9 mouse cellular contexts compared by ENCODE assay signal in the genomic region with DNA sequence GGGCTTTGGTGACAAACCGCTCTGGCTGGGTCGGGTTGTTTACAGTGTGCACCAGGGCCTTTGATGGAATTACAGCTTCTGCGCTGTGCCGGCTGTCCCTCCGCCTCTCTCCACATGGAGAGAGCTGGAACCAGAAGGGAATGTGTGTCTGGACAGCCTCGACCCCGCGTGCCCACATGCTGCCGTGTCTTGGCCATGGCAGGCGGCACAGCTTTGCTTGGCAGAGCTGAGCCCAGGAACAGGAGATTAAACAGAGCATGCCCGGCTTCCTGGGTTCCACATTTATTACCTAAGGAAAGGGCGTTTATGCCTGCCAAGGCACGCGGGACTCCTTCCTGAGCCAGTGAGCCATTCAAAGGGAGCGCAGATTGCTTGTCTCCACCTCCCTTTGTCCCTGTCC. TPM values are rescaled to one million over a fixed set of nuclear protein-coding genes. Genes with fewer than 3 reads are reported as not detected.
DNase-seq lines count a peak whose midpoint lies in the region; ATAC-seq and TF ChIP-seq lines count a peak whose summit lies in the region.
"Had no signal": no experiment of that assay in that cellular context is flagged by ENCODE, and none has a peak within 500 bp of the region (broad histone marks: within the 10 kb centered on the region; RNA-seq: fewer than 3 reads in every experiment).

No protein-coding gene starts in this region.

- H3K4me2 ChIP-seq in forebrain, postnatal 0 days (ENCODE audit: low read depth): no peak overlapping the region
- no peak overlapping the region; the same call in 1 of the 2 replicates for H3K4me2 ChIP-seq in forebrain, embryonic 13.5 days
- H3K4me2 ChIP-seq in midbrain, embryonic 13.5 days (replicated peaks): 0 out of 2 replicates have a peak overlapping the region, but pooled peaks have one; percentile 1
- H3K4me2 ChIP-seq in midbrain, embryonic 16.5 days (ENCODE audit: low read length): no peak overlapping the region
- H3K4me2 ChIP-seq in neural tube, embryonic 13.5 days: no peak overlapping the region
- H3K4me2 ChIP-seq: heart, embryonic 15.5 days had no signal

- H3K9ac ChIP-seq in forebrain, postnatal 0 days: no peak overlapping the region
- H3K9ac ChIP-seq in forebrain, embryonic 13.5 days: no peak overlapping the region
- no peak overlapping the region for H3K9ac ChIP-seq in midbrain, embryonic 13.5 days (replicated peaks)
- no peak overlapping the region for H3K9ac ChIP-seq in midbrain, embryonic 16.5 days (ENCODE audit: low read depth, low read length)
- peak overlapping the region; percentile 26; the same call in 1 of the 2 replicates for H3K9ac ChIP-seq in neural tube, embryonic 13.5 days
- H3K9ac ChIP-seq: heart, embryonic 15.5 days had no signal

- no peak for DNase-seq in forebrain, postnatal 0 days
- peak; percentile 17 for DNase-seq in heart, postnatal 4 days
- no peak for DNase-seq in urinary bladder, adult 2 months (ENCODE audit: low spot score)
- DNase-seq in embryo, embryonic 10.5 days (ENCODE audit: low spot score): no peak

- no peak for TF ChIP-seq CTCF in forebrain, postnatal 0 days (IDR thresholded peaks at IDR 0.05; ENCODE audit: low read depth)

- WGBS in forebrain, postnatal 0 days: 17% methylated on average over 15 of the region's 15 CpGs
- WGBS in forebrain, embryonic 13.5 days: 20% methylated on average over 15 of the region's 15 CpGs
- WGBS in midbrain, embryonic 13.5 days: 30% methylated on average over 15 of the region's 15 CpGs
- 19% methylated on average over 15 of the region's 15 CpGs for WGBS in midbrain, embryonic 16.5 days
- 10% methylated on average over 15 of the region's 15 CpGs for WGBS in neural tube, embryonic 13.5 days

- no peak overlapping the region for H3K4me3 ChIP-seq in forebrain, postnatal 0 days (ENCODE audit: low read depth, low read length)
- H3K4me3 ChIP-seq in forebrain, embryonic 13.5 days: no peak overlapping the region
- H3K4me3 ChIP-seq in midbrain, embryonic 13.5 days (replicated peaks): no peak overlapping the region
- H3K4me3 ChIP-seq in midbrain, embryonic 16.5 days (ENCODE audit: low read depth, low read length): no peak overlapping the region
- H3K4me3 ChIP-seq in neural tube, embryonic 13.5 days: no peak overlapping the region
- H3K4me3 ChIP-seq: heart, embryonic 15.5 days had no signal

- ATAC-seq in forebrain, postnatal 0 days: peak; percentile 44; the same call in 1 of the 2 replicates
- ATAC-seq in forebrain, embryonic 13.5 days: no peak
- ATAC-seq in midbrain, embryonic 13.5 days: no peak
- ATAC-seq in midbrain, embryonic 16.5 days: no peak
- no peak for ATAC-seq in neural tube, embryonic 13.5 days (ENCODE audit: low read depth)

- H3K36me3 ChIP-seq in forebrain, postnatal 0 days (ENCODE audit: insufficient read depth): no peaks in the 10 kb centered on the region
- no peaks in the 10 kb centered on the region for H3K36me3 ChIP-seq in forebrain, embryonic 13.5 days (ENCODE audit: poor library complexity, severe bottlenecking)
- no peaks in the 10 kb centered on the region for H3K36me3 ChIP-seq in midbrain, embryonic 13.5 days
- no peaks in the 10 kb centered on the region for H3K36me3 ChIP-seq in midbrain, embryonic 16.5 days (ENCODE audit: control insufficient read depth, insufficient read depth, low read length)
- no peaks in the 10 kb centered on the region for H3K36me3 ChIP-seq in neural tube, embryonic 13.5 days
- H3K36me3 ChIP-seq: heart, embryonic 15.5 days had no signal

- no peaks in the 10 kb centered on the region for H3K27me3 ChIP-seq in forebrain, postnatal 0 days (ENCODE audit: insufficient read depth, low read length)
- H3K27me3 ChIP-seq in forebrain, embryonic 13.5 days: peaks cover 9% of the 10 kb centered on the region
- peaks cover 4% of the 10 kb centered on the region; the same call in 1 of the 2 replicates for H3K27me3 ChIP-seq in midbrain, embryonic 13.5 days
- peaks cover 3% of the 10 kb centered on the region; the same call in 1 of the 2 replicates for H3K27me3 ChIP-seq in midbrain, embryonic 16.5 days (ENCODE audit: control insufficient read depth, insufficient read depth, low read depth, low read length)
- H3K27me3 ChIP-seq in neural tube, embryonic 13.5 days: peaks cover 15% of the 10 kb centered on the region; the same call in 1 of the 2 replicates

- no peaks in the 10 kb centered on the region for H3K9me3 ChIP-seq in forebrain, postnatal 0 days (ENCODE audit: low read length)
- H3K9me3 ChIP-seq in forebrain, embryonic 13.5 days (replicated peaks): no peaks in the 10 kb centered on the region
- H3K9me3 ChIP-seq in midbrain, embryonic 13.5 days: no peaks in the 10 kb centered on the region
- H3K9me3 ChIP-seq in midbrain, embryonic 16.5 days (replicated peaks; ENCODE audit: control insufficient read depth, low read length, poor library complexity, severe bottlenecking): no peaks in the 10 kb centered on the region
- H3K9me3 ChIP-seq in neural tube, embryonic 13.5 days: no peaks in the 10 kb centered on the region
- H3K9me3 ChIP-seq: heart, embryonic 15.5 days had no signal

- H3K27ac ChIP-seq in forebrain, postnatal 0 days (ENCODE audit: low read depth, low read length): no peak overlapping the region
- no peak overlapping the region for H3K27ac ChIP-seq in forebrain, embryonic 13.5 days
- H3K27ac ChIP-seq in midbrain, embryonic 13.5 days: no peak overlapping the region
- H3K27ac ChIP-seq in midbrain, embryonic 16.5 days (ENCODE audit: low read length): no peak overlapping the region
- H3K27ac ChIP-seq in neural tube, embryonic 13.5 days (replicated peaks): no peak overlapping the region; the same call in 1 of the 2 replicates
- H3K27ac ChIP-seq: heart, embryonic 15.5 days had no signal

- no peaks in the 10 kb centered on the region for H3K4me1 ChIP-seq in forebrain, postnatal 0 days (ENCODE audit: insufficient read depth)
- peaks cover 17% of the 10 kb centered on the region for H3K4me1 ChIP-seq in forebrain, embryonic 13.5 days
- peaks cover 17% of the 10 kb centered on the region for H3K4me1 ChIP-seq in midbrain, embryonic 13.5 days (replicated peaks)
- no peaks in the 10 kb centered on the region; the same call in 1 of the 2 replicates for H3K4me1 ChIP-seq in midbrain, embryonic 16.5 days (ENCODE audit: control insufficient read depth, insufficient read depth, low read length)
- peaks cover 20% of the 10 kb centered on the region for H3K4me1 ChIP-seq in neural tube, embryonic 13.5 days (replicated peaks)

RNA-seq across cellular contexts. Expression of a gene that starts 23.8 kb away (rescaled TPM):
- total RNA-seq in forebrain, postnatal 0 days (2014; rRNA removed): 53.3 and 64.9 TPM in 2 replicates
- polyA plus RNA-seq in forebrain, postnatal 0 days (2015; fragmentation: Nextera tagmentation; extraction: Ambion mirVana): 75.0 and 84.9 TPM in 2 replicates
- 74.8 and 79.1 TPM in 2 replicates for polyA plus RNA-seq in forebrain, embryonic 13.5 days (2015; fragmentation: Nextera tagmentation; extraction: Ambion mirVana)
- polyA plus RNA-seq in midbrain, embryonic 13.5 days (2015; fragmentation: Nextera tagmentation; extraction: Ambion mirVana): 74.0 and 75.3 TPM in 2 replicates
- 61.9 and 64.7 TPM in 2 replicates for polyA plus RNA-seq in midbrain, embryonic 16.5 days (2015; fragmentation: Nextera tagmentation; extraction: Ambion mirVana)
- total RNA-seq in heart, postnatal 4 days (2021): 10 to 100 TPM; 40.2 to 41.9 TPM
- 76.8 and 82.1 TPM in 2 replicates for polyA plus RNA-seq in neural tube, embryonic 13.5 days (2015; fragmentation: Nextera tagmentation; extraction: Ambion mirVana)
- polyA plus RNA-seq in urinary bladder, adult 2 months (2012; rRNA removed): 98.8 and 107 TPM in 2 replicates

RNA-seq across cellular contexts. Expression of a gene that starts 31.1 kb away (rescaled TPM):
- 93.3 and 95.4 TPM in 2 replicates for total RNA-seq in forebrain, postnatal 0 days (2014; rRNA removed)
- polyA plus RNA-seq in forebrain, postnatal 0 days (2015; fragmentation: Nextera tagmentation; extraction: Ambion mirVana): 180 and 225 TPM in 2 replicates
- polyA plus RNA-seq in forebrain, embryonic 13.5 days (2015; fragmentation: Nextera tagmentation; extraction: Ambion mirVana): 474 and 488 TPM in 2 replicates
- 601 and 620 TPM in 2 replicates for polyA plus RNA-seq in midbrain, embryonic 13.5 days (2015; fragmentation: Nextera tagmentation; extraction: Ambion mirVana)
- 576 and 581 TPM in 2 replicates for polyA plus RNA-seq in midbrain, embryonic 16.5 days (2015; fragmentation: Nextera tagmentation; extraction: Ambion mirVana)
- total RNA-seq in heart, postnatal 4 days (2021): 100 to 1,000 TPM; 105 to 117 TPM
- polyA plus RNA-seq in neural tube, embryonic 13.5 days (2015; fragmentation: Nextera tagmentation; extraction: Ambion mirVana): 485 and 516 TPM in 2 replicates
- polyA plus RNA-seq in urinary bladder, adult 2 months (2012; rRNA removed): 580 and 969 TPM in 2 replicates

RNA-seq across cellular contexts. Expression of a gene that starts 39.6 kb away (rescaled TPM):
- 165 and 174 TPM in 2 replicates for total RNA-seq in forebrain, postnatal 0 days (2014; rRNA removed)
- 200 and 248 TPM in 2 replicates for polyA plus RNA-seq in forebrain, postnatal 0 days (2015; fragmentation: Nextera tagmentation; extraction: Ambion mirVana)
- polyA plus RNA-seq in forebrain, embryonic 13.5 days (2015; fragmentation: Nextera tagmentation; extraction: Ambion mirVana): 161 and 176 TPM in 2 replicates
- 203 and 209 TPM in 2 replicates for polyA plus RNA-seq in midbrain, embryonic 13.5 days (2015; fragmentation: Nextera tagmentation; extraction: Ambion mirVana)
- polyA plus RNA-seq in midbrain, embryonic 16.5 days (2015; fragmentation: Nextera tagmentation; extraction: Ambion mirVana): 237 and 253 TPM in 2 replicates
- total RNA-seq in heart, postnatal 4 days (2021): 10 to 100 TPM; 73.2 to 74.5 TPM
- 224 and 230 TPM in 2 replicates for polyA plus RNA-seq in neural tube, embryonic 13.5 days (2015; fragmentation: Nextera tagmentation; extraction: Ambion mirVana)
- polyA plus RNA-seq in urinary bladder, adult 2 months (2012; rRNA removed): 167 and 192 TPM in 2 replicates
